Mouse (Mus musculus) layer of hippocampus, postnatal 10 days (tissue): ENCODE results near the gene Apobr. TPM values are rescaled to one million over a fixed set of nuclear protein-coding genes. Genes with fewer than 3 reads are reported as not detected.

Source experiments
- DNase-seq, 2 experiments: peaks; one replicate each; pipeline ENCODE4 v3.0.0; 2021; ENCODE audit warnings: low spot score in 2 of 2
- total RNA-seq, 2 experiments: library from RNA; stranded (reverse); gene quantifications; 2 replicates each; pipeline ENCODE4 v1.2.3; 2021

Gene Apobr
- total RNA-seq, 2 experiments from 2014 or later: 0.43 to 0.51 TPM

DNA sequence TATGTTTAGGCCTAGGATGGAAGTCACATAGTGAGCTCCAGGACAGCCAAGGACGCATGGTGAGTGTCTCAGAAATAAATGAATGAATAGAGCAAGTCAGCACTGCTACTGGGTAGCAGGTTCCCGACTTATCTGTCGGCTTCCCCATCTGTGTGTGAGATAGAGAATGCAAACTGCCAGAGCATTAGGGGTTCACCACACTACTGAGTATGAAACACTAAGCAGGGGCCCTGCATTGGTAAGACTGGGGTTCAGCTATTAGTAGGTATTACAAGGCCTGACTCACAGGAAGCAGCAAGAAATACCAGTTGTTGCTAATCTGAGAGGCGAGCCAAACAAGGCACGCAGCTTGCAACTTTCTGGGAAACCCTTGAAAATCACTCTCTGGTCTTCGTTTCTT is 14.2 kb downstream of the Apobr start:
- DNase-seq: no peak

DNA sequence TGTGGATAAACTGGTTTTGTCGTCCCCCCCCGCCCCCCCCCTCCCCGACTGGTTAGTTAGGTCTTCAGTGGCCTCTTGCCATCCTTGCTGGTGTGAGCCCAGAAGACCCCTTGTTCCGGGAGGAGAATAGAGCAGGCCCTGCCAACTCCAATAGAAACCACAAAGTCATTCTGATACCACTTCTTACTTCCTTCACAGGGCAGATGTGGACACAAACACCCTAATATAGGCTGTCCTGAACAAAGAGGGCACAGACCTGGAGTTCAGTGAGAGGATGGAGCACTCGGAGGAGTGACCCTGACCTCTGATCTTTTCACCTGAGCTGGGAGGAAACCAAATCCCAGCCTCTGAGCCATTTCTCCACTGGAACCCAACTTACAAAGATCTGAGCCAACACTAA is 17.2 kb downstream of the Apobr start:
- DNase-seq: no peak

DNA sequence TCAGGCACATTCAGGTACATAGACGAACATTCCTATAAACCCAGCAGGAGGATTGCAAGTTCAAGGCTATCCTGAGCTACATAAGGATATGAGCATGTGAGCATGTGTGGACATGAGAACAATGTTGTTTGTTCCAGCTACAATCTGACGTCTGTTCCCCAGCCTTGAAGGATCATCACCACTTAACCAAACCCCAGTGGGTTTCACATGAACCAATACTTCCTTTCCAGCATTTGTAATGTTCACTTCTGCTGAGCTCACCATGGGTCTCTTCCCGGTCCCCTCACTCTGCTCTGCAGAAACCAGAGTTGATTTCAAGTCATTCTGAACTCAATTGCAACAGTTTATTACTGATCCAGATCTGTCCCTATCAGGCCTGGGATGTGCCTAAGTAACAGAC is 17.9 kb downstream of the Apobr start:
- DNase-seq: no peak

DNA sequence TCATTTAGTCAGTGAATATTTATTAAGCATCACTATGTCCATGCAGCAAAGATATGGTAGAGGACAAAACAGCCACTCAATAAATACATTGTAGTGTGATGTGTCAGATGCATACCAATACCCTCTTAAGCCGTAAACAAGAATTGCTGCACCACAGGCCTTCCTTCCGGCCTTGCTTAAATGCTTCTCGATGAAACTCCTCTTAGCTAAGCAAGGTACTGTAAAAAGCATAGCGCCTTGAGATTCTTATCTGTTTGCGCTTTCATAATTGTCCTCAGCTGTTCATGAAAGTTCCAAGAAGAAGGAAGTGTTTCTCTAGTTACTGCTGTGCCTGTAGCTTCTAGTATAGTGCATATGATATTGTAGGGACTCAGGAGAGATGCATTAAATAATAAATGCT is 21.9 kb downstream of the Apobr start:
- no peak for DNase-seq

DNA sequence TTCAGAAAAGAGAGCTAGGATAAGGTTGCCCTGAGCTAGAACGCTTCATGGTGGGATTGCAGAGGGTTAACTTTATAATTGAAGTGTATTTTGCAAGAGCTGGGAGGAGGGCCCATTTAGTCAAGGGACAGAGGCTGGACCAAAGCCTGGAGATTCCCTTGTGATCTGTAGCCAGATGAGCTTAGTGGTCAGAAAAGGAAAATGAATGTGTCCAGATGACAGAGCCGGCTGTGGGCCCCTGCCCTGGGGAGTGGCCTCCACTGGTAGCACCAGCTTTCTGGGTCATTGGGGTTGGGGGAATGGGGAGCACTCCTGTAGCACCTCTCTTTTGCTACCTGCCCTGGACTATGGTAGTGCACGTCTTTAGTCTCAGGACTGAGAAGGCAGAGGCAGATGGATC is 22.3 kb downstream of the Apobr start:
- DNase-seq: no peak

DNA sequence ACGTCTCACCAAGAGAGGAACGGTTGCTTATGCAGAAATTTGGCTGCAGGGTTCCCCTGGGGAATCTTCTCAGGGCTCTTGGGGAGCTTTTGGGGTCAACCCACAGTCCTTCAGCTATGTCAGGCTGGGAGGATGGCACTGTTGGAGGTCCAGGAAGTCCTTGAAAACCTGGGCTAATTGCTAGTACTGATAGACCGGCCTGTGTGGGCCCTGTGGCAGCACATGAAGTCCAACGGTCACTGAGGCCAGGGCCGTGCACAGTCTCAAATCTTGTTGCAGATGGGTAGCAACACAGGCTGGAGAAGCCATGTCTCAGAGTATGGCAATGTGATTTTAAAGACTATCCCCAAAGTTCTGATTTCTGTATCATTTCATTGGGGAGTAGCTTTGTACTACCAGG is 23.1 kb downstream of the Apobr start:
- no peak for DNase-seq

DNA sequence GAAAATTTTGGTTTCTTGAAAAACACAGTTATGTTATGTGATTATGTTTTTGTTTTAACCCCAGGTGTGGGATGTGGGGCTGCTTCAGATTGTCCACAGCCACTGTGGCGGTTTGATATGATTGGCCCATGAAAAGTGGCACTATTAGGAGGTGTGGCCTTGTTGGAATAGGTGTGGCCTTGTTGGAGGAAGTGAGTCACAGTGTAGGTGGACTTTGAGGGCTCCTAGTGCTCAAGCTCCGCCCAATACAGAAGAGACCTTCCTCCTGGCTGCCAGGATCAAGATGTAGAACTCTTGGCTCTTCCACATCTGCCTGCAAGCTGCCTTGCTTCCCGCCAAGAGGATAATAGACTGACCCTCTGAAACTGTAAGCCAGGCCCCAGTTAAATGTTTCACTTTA is 28.0 kb downstream of the Apobr start:
- DNase-seq: no peak

DNA sequence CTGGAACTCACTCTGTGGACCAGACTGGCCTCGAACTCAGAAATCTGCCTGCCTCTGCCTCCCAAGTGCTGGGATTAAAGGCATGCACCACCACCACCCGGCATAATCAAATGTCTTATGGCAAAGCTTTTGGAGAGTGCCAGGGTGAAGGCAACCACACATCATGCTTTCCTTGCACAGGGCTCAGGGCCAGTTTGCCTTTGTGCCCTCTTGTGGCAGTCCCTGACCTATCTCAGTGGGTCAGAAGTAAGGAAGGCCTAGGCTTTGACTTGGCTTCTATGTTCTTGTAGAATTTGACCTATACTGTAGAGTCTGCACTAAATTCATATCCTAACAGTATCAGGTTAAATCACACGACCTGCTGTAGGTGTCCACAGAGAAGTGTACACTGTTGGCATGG is 32.0 kb downstream of the Apobr start:
- no peak for DNase-seq

DNA sequence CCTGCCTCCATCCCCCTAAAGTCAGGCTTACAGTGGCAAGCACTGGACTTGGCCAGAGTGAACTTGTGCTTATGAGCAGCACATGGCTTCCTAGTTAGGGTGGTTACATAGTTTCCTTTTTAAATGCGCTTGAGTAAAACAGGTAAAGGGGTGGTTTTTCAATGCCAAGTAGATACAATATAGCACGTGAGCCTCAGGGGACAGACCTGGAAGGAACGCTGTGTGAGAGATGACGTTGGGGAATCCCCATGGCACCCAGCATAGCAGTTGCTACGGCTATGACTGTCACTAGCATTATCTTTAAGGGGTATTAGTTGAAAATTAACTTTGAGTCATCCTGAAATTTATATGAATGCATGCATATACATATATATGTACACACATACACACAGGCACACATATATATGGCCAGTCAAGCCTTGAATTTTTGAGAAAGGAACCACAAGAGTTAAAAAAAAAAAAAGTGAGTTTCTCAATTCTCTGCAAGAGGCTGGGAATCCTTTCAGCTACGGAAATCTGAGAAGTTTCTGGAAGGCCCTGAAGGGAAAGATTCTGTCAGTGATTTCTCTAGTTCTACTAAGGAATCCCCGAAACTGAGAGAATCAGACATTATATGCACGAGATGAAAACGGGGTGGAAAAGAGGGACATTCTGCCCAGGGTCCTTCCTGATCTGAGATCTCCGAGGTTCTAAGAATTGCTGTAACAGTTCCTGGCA is 35.0 kb downstream of the Apobr start:
- DNase-seq: no peak

DNA sequence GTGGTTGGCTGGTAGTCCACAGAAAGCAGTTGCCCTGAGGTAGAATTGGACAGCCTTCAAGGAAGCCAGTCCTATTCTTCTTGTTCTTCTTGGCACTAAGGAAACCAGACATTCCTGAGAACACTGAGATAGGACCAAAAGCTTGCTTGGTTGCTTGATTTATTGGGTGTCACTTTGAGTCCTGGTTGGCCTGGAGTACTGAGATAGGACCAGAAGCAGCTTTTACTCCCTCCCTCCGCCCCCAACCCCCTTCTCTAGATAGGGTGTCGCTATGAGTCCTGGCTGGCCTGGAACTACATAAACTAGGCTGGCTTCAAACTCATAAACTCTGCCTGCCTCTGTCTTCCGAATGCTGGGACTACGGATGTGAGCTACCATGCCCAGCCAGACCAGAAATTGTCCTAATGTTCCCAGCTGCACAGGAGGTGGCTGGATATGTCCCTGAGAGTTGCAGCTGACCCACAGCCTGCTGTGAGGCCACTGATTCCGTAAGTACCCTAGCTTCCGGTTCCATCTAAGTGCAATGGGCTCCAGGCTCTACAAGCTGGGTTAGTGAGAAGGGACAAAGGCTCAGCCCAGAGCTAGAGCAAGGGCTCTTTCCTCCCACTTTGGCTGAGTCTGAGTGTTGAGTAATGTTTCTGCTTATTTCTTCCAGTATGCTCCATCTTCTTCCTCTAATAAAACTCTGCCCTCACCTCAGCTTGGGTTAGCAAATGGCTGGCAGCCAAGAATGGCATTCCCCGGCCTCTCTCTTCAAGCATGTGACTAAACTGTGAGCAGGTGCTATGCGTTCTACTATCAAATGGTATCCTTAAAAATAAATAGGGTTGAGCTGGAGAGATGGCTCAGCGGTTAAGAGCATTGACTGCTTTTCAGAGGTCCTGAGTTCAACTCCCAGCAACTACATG is 37.0 kb downstream of the Apobr start:
- no peak for DNase-seq

DNA sequence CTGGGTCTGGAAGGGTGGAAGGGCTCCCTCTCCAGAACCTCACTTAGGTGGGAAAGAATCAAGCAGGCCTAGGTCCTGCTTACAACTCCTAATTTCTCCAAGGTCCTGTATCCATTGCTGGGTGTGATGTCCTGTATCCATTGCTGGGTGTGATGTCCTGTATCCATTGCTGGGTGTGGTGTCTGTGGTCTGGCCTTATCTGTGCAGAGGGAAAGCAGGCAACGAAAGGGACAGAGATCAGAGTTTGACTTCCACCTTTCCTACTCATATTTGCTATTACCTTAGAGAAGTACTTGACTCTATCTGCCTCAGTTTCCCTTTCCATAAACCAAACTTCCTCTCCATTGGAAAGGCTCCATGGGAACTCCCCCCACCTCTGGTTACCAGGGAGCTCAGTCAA is 38.6 kb downstream of the Apobr start:
- DNase-seq: no peak

DNA sequence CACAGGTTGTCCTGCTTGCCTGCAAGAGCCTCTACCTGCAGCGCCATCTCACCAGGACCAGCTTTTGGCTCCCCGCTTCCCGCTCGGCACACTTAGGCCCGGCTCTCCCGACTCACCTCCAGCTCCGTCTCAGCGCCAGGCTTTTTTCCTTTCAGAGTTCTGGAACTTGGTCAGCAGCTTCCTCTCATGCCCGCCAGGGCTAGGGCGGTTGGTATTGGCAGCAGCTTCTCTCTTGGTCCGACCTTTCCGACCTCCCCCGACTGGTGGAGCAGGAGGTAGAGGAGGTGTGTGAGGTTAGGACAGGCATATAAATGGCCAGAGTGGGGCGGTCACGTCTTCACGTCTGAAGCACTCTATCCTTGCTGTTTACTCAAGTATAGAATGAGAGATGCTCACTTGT is 40.0 kb downstream of the Apobr start:
- DNase-seq: no peak

DNA sequence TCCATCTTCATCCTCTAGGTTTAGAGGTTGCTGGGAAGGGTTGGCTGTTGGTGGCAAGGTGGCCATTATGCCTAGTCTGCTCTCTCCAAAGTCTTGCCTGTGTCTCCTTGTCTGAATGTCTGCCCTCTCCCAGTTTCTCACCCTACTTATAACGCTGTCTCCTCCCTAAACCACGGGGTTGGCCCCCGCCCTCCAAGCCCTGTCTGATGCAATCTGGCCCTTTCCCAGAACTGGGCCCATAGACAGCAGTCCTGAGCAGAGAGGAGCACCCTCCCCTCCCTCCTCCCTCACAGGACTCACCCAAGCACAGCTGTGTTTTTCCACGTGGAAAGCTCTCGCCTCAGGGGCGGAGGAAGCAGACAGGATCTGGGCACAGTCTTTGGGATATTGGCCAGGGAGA is 40.6 kb downstream of the Apobr start:
- DNase-seq: peak; percentile 5 to 25

DNA sequence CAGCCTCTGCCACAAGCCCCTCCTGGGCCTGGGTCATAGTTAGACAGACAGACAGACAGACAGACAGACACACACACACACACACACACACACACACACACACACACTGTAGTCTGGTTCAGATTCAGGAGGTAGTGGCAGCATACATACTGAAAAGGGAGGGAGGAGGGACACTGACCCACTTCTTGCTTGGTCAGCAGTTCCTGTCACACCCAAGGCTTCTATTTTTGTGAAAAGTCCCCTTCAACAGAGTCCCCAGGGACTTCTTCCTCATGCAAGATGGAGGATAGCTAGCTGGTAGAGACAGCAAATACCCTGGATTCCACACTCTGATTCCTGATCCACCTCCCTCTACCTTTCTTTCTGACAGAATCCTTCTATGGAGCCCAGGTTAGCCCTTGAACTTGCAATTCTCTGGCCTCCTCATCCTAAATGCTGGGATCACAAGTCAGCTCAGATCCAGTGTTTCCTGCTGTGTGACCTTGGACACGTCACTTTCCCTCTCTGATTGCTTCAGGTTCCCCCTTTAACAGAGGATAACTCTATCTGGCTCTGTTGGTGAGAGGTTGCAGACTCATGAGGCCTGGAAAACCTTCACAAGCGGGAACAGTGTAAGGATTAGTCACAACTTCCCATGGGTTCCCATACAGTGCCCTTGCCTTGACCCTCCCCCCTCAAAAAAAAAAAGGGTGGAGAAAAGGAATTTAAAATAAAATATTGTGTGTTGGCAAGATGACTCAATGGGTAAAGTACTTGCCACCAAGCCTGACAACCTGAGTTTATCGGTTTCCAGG is 41.3 kb downstream of the Apobr start:
- DNase-seq: no peak

DNA sequence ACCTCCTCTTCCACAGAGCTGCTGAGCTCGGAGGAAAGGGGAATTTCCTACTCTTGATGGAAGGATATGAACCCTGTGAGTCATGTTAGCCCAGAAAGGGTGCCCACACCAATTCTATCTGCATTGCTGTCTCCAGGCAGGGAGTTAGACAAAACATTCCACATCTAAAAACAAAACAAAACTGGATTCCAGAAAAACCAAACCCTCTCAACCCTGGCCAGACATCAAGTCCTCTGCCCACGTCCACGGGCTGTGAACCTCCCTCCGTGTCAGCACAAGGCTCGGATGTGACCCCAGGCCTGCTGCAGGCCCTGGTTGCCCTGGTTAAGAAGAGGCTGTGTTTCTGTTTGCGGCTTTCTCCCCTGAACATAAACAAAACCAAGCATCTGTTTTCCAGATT is 43.4 kb downstream of the Apobr start:
- no peak for DNase-seq

DNA sequence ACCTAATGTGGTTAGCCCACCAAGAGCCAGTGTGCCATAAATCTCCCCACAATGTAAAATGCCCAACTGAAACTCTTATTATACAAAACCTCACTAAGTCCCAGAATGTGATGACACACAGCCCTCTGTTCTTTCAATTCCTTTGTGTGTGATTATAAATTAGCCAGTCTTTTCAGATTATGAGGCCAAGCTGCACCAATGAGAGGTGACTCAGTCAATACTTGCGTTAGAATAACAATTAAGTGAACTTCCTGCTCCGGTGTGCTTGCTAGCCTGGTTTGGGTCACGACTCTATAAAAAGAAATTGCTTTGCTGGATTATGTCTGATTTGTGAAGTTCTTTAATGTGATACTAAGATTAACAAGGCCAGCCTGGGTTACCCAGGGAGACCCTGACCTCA is 45.2 kb downstream of the Apobr start:
- no peak for DNase-seq

DNA sequence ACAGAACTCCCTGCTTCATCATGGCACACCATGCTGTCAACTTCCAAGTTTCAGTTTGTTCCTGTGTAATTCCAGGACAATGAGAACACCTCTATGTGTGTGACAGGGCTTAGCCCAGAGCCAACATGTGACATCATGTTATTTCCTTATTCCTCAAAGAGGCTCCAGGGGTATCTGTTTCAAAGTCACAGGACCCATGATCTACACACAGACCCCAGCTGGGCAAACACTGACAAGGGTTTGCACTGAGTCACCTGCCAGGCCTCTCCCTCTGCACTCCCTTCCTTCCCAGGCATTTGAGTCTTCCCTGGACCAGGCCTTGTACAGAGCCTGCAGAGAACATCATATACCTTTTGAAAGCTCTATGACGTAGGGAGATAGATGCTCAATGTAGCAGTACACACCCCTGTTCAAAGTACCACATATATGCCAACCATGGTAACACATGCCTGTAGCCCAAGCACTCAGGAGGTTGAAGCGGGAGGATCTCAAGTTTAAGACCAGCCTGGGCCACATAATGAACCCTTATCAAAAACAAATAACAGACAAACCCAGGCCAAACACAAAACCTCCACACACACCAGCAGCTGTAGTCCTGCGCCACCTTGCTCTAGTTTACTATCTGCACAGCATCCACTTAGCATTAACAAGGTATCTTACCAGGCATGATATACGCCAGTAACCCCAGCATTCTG is 46.2 kb downstream of the Apobr start, which contains the start of gene Nupr1:
TSS of gene Nupr1 (minus strand) at position 38 of the 695 bp plus-strand sequence.
- DNase-seq: no peak

DNA sequence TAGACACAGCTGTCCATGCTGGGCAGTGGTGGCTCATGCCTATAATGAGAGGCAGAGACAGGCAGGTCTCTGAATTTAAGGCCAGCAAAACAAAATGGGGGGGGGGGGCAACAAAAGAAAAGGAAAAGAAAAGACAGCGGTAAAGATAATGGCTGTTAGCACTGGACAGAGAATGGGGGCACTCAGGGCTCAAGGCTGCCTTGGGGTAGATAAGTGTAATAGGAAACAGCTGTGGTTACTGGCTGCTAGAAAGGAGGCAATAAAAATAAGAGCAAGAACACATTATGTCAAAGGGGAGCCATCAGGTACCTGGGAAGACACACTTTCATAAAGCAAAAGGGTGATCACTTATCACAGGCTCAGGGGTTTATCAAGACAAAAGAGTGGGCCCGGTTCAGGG is 47.7 kb downstream of the Apobr start:
- DNase-seq: no peak

DNA sequence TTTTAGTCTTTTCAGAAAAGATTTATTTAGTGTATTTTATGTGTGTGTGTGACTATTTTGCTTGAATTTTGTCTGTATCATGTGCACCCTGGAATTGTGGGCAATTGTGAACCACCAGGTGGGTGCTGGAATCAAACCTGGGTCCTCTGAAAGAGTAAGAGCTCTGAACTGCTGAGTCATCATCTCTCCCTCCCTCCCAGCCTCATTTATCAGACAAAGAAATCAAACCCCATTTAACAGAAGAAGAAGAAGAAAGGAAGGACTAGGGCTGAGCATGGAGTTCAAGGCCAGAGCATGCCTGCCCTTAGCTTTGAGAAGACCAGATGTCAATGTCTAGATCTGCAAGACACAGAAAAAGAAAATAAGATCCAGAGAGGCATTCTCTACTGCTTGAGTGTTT is 50.6 kb downstream of the Apobr start:
- no peak for DNase-seq

DNA sequence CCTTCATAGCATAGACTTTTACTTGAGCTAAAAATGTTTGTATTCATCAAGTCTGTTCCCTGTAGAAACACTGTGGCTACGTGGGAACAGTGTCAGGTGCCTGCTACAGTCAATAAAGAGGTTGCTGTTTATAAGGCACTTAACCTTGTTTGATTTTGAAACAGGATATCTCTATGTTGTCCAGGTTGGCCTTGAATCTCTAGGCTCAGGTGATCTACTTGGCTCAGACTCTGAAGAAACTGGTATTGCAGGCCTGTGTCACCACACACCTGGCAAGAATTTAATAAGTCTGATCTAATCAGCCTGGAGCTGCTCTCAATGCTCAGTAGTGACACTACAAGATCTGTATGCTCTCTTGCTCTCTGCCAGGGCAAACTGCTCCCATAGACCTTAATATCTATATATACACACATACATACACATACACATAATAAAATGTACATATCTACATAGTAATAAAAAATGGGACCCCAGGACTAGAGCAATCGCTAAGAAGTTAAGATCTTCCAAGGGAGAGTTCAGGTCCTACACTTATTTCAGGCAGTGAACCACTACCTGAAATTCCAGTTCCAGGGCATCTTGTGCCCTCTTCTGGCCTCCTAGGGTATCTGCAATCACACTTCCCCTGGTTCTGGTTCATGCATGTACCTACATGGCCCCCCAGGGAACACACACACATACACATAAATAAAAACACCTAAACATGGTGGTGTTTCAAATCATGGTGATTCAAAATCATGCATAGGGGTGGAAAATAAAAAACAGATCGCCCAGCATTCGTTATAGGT is 52.2 kb downstream of the Apobr start:
- peak; percentile 25 to 44 for DNase-seq
